Mouse (Mus musculus): ENCODE data around the gene Nav1. TPM values are rescaled to one million over a fixed set of nuclear protein-coding genes. Genes with fewer than 3 reads are reported as not detected.
A peak's percentile ranks its signal among the peaks of the same experiment; 100 is the strongest.

Nav1 gene
- polyA plus RNA-seq, 1 experiment from 2014 or later: 11.5 TPM

- Histone ChIP-seq H3K4me3 (ENCODE audit: low read length) (no peak overlapping the region), H3K4me2 (ENCODE audit: low read depth, low read length) (no peak overlapping the region), H3K9ac (ENCODE audit: low read length) (no peak overlapping the region), H3K36me3 (ENCODE audit: control insufficient read depth, insufficient read depth, low read length) (no peaks in the 10 kb centered on the region), H3K4me1 (replicated peaks; ENCODE audit: control insufficient read depth, insufficient read depth, low read length) (peaks cover 20% of the 10 kb centered on the region), H3K27me3 (ENCODE audit: control insufficient read depth, insufficient read depth, low read depth, low read length) (no peaks in the 10 kb centered on the region), H3K27ac (ENCODE audit: low read length) (no peak overlapping the region), H3K9me3 (ENCODE audit: control insufficient read depth, low read length) (no peaks in the 10 kb centered on the region)
- no peak for ATAC-seq (ENCODE audit: low read depth)
- WGBS: 85% methylated on average over 3 of the region's 3 CpGs
Observed at GRCm38 (mm10) chr1:135550886-135551285, 56.2 kb downstream of the Nav1 start.

- 40% methylated on average over 9 of the region's 9 CpGs for WGBS
- Histone ChIP-seq H3K4me3 (ENCODE audit: low read length) (no peak overlapping the region), H3K4me2 (ENCODE audit: low read depth, low read length) (no peak overlapping the region), H3K27me3 (ENCODE audit: control insufficient read depth, insufficient read depth, low read depth, low read length) (no peaks in the 10 kb centered on the region), H3K9ac (ENCODE audit: low read length) (no peak overlapping the region), H3K4me1 (replicated peaks; ENCODE audit: control insufficient read depth, insufficient read depth, low read length) (peaks cover 15% of the 10 kb centered on the region), H3K9me3 (ENCODE audit: control insufficient read depth, low read length) (no peaks in the 10 kb centered on the region), H3K36me3 (ENCODE audit: control insufficient read depth, insufficient read depth, low read length) (no peaks in the 10 kb centered on the region), H3K27ac (ENCODE audit: low read length) (peak overlapping the region; percentile 60)
- ATAC-seq (ENCODE audit: low read depth): peak; percentile 68
Observed at GRCm38 (mm10) chr1:135548750-135549149, 58.3 kb downstream of the Nav1 start.

- Histone ChIP-seq H3K36me3 (ENCODE audit: control insufficient read depth, insufficient read depth, low read length) (no peaks in the 10 kb centered on the region), H3K9me3 (ENCODE audit: control insufficient read depth, low read length) (no peaks in the 10 kb centered on the region), H3K4me3 (ENCODE audit: low read length) (no peak overlapping the region), H3K27ac (ENCODE audit: low read length) (no peak overlapping the region), H3K4me1 (replicated peaks; ENCODE audit: control insufficient read depth, insufficient read depth, low read length) (peaks cover 30% of the 10 kb centered on the region), H3K9ac (ENCODE audit: low read length) (no peak overlapping the region), H3K4me2 (ENCODE audit: low read depth, low read length) (no peak overlapping the region), H3K27me3 (ENCODE audit: control insufficient read depth, insufficient read depth, low read depth, low read length) (no peaks in the 10 kb centered on the region)
- ATAC-seq (ENCODE audit: low read depth): no peak
- 56% methylated on average over 5 of the region's 5 CpGs for WGBS
Observed at GRCm38 (mm10) chr1:135546099-135546498, 61.0 kb downstream of the Nav1 start.

GRCm38 (mm10) chr1:135544504-135545146, 62.5 kb downstream of the Nav1 start:
- no peak overlapping the region for H3K27ac ChIP-seq (ENCODE audit: low read length)
- H3K9me3 ChIP-seq (ENCODE audit: control insufficient read depth, low read length): no peaks in the 10 kb centered on the region
- no peak overlapping the region for H3K9ac ChIP-seq (ENCODE audit: low read length)

GRCm38 (mm10) chr1:135542841-135543810, 64.0 kb downstream of the Nav1 start:
- Histone ChIP-seq H3K9me3 (ENCODE audit: control insufficient read depth, low read length) (no peaks in the 10 kb centered on the region), H3K4me2 (ENCODE audit: low read depth, low read length) (no peak overlapping the region), H3K27ac (ENCODE audit: low read length) (no peak overlapping the region; the same call in 1 of the 2 replicates), H3K36me3 (ENCODE audit: control insufficient read depth, insufficient read depth, low read length) (no peaks in the 10 kb centered on the region), H3K4me1 (replicated peaks; ENCODE audit: control insufficient read depth, insufficient read depth, low read length) (peaks cover 31% of the 10 kb centered on the region), H3K9ac (ENCODE audit: low read length) (peak overlapping the region; percentile 38; the same call in 1 of the 2 replicates), H3K4me3 (ENCODE audit: low read length) (no peak overlapping the region), H3K27me3 (ENCODE audit: control insufficient read depth, insufficient read depth, low read depth, low read length) (no peaks in the 10 kb centered on the region)
- ATAC-seq (ENCODE audit: low read depth): no peak
- 42% methylated on average over 12 of the region's 12 CpGs for WGBS

More at GRCm38 (mm10) chr1:135544504-135545146, 62.5 kb downstream of the Nav1 start:
- Histone ChIP-seq H3K4me3 (ENCODE audit: low read length) (no peak overlapping the region), H3K4me2 (ENCODE audit: low read depth, low read length) (no peak overlapping the region), H3K4me1 (replicated peaks; ENCODE audit: control insufficient read depth, insufficient read depth, low read length) (peaks cover 32% of the 10 kb centered on the region), H3K27me3 (ENCODE audit: control insufficient read depth, insufficient read depth, low read depth, low read length) (no peaks in the 10 kb centered on the region), H3K36me3 (ENCODE audit: control insufficient read depth, insufficient read depth, low read length) (no peaks in the 10 kb centered on the region)
- WGBS: 44% methylated on average over 16 of the region's 16 CpGs
- peak; percentile 31 for ATAC-seq (ENCODE audit: low read depth)

- Histone ChIP-seq H3K4me2 (ENCODE audit: low read depth, low read length) (no peak overlapping the region), H3K9me3 (ENCODE audit: control insufficient read depth, low read length) (no peaks in the 10 kb centered on the region), H3K9ac (ENCODE audit: low read length) (no peak overlapping the region), H3K27ac (ENCODE audit: low read length) (no peak overlapping the region), H3K36me3 (ENCODE audit: control insufficient read depth, insufficient read depth, low read length) (no peaks in the 10 kb centered on the region), H3K4me1 (replicated peaks; ENCODE audit: control insufficient read depth, insufficient read depth, low read length) (peaks cover 31% of the 10 kb centered on the region), H3K4me3 (ENCODE audit: low read length) (no peak overlapping the region), H3K27me3 (ENCODE audit: control insufficient read depth, insufficient read depth, low read depth, low read length) (no peaks in the 10 kb centered on the region)
- WGBS: 78% methylated on average over 9 of the region's 9 CpGs
- no peak for ATAC-seq (ENCODE audit: low read depth)
Observed at GRCm38 (mm10) chr1:135542080-135542479, 65.0 kb downstream of the Nav1 start.

- Histone ChIP-seq H3K36me3 (ENCODE audit: control insufficient read depth, insufficient read depth, low read length) (no peaks in the 10 kb centered on the region), H3K27ac (ENCODE audit: low read length) (no peak overlapping the region), H3K4me3 (ENCODE audit: low read length) (no peak overlapping the region), H3K9ac (ENCODE audit: low read length) (no peak overlapping the region), H3K27me3 (ENCODE audit: control insufficient read depth, insufficient read depth, low read depth, low read length) (no peaks in the 10 kb centered on the region), H3K9me3 (ENCODE audit: control insufficient read depth, low read length) (no peaks in the 10 kb centered on the region), H3K4me2 (ENCODE audit: low read depth, low read length) (no peak overlapping the region), H3K4me1 (replicated peaks; ENCODE audit: control insufficient read depth, insufficient read depth, low read length) (peaks cover 43% of the 10 kb centered on the region)
- WGBS: 23% methylated on average over 4 of the region's 4 CpGs
- ATAC-seq (ENCODE audit: low read depth): peak; percentile 56
Observed at GRCm38 (mm10) chr1:135540270-135540669, 66.8 kb downstream of the Nav1 start.

GRCm38 (mm10) chr1:135538441-135539265, 68.4 kb downstream of the Nav1 start:
- Histone ChIP-seq H3K9me3 (ENCODE audit: control insufficient read depth, low read length) (no peaks in the 10 kb centered on the region), H3K27ac (ENCODE audit: low read length) (no peak overlapping the region), H3K36me3 (ENCODE audit: control insufficient read depth, insufficient read depth, low read length) (no peaks in the 10 kb centered on the region), H3K9ac (ENCODE audit: low read length) (no peak overlapping the region), H3K27me3 (ENCODE audit: control insufficient read depth, insufficient read depth, low read depth, low read length) (no peaks in the 10 kb centered on the region), H3K4me2 (ENCODE audit: low read depth, low read length) (no peak overlapping the region), H3K4me3 (ENCODE audit: low read length) (no peak overlapping the region), H3K4me1 (replicated peaks; ENCODE audit: control insufficient read depth, insufficient read depth, low read length) (peaks cover 44% of the 10 kb centered on the region)
- WGBS: 63% methylated on average over 12 of the region's 12 CpGs
- no peak for ATAC-seq (ENCODE audit: low read depth)

Measured in lung, embryonic 16.5 days (tissue).